In genomic region chr1:25227880-25228279, GRCm38 (mm10) we compare ENCODE assay signal across 9 mouse cellular contexts.
DNase-seq lines count a peak whose midpoint lies in the region; ATAC-seq and TF ChIP-seq lines count a peak whose summit lies in the region.
"Had no signal": no experiment of that assay in that cellular context is flagged by ENCODE, and none has a peak within 500 bp of the region (broad histone marks: within the 10 kb centered on the region; RNA-seq: fewer than 3 reads in every experiment).

No protein-coding gene starts in this region.

- intact Hi-C loops in heart, postnatal 10 days (cut with DNase I): no loop called here

- H3K4me3 ChIP-seq in intestine, embryonic 14.5 days (ENCODE audit: low read depth, low read length): no peak overlapping the region
- no peak overlapping the region for H3K4me3 ChIP-seq in intestine, embryonic 16.5 days (ENCODE audit: low read length)
- peak overlapping the region; percentile 48 for H3K4me3 ChIP-seq in embryonic facial prominence, embryonic 10.5 days
- peak overlapping the region; percentile 58 for H3K4me3 ChIP-seq in hindbrain, embryonic 13.5 days
- H3K4me3 ChIP-seq in midbrain, postnatal 0 days (ENCODE audit: low read depth, low read length): peak overlapping the region; percentile 56
- H3K4me3 ChIP-seq: gastrocnemius, adult 2 months had no signal

- H3K4me1 ChIP-seq in intestine, embryonic 14.5 days (replicated peaks; ENCODE audit: control insufficient read depth, insufficient read depth, low read length): no peaks in the 10 kb centered on the region
- H3K4me1 ChIP-seq in intestine, embryonic 16.5 days (ENCODE audit: control insufficient read depth, insufficient read depth, low read length): no peaks in the 10 kb centered on the region
- 0 out of 2 replicates have a peak, but pooled peaks cover 4% of the 10 kb centered on the region for H3K4me1 ChIP-seq in embryonic facial prominence, embryonic 10.5 days
- peaks cover 10% of the 10 kb centered on the region for H3K4me1 ChIP-seq in hindbrain, embryonic 13.5 days (replicated peaks)
- H3K4me1 ChIP-seq in midbrain, postnatal 0 days (ENCODE audit: insufficient read depth, low read length): peaks cover 4% of the 10 kb centered on the region; the same call in 1 of the 2 replicates

- H3K9me3 ChIP-seq in intestine, embryonic 14.5 days (ENCODE audit: control insufficient read depth, low read length): no peaks in the 10 kb centered on the region
- no peaks in the 10 kb centered on the region for H3K9me3 ChIP-seq in intestine, embryonic 16.5 days (ENCODE audit: control insufficient read depth, low read length)
- H3K9me3 ChIP-seq in embryonic facial prominence, embryonic 10.5 days: no peaks in the 10 kb centered on the region
- no peaks in the 10 kb centered on the region for H3K9me3 ChIP-seq in hindbrain, embryonic 13.5 days
- H3K9me3 ChIP-seq in midbrain, postnatal 0 days (ENCODE audit: low read length): no peaks in the 10 kb centered on the region

- WGBS in intestine, embryonic 14.5 days: 49% methylated on average over 3 of the region's 3 CpGs
- 49% methylated on average over 3 of the region's 3 CpGs for WGBS in intestine, embryonic 16.5 days
- WGBS in embryonic facial prominence, embryonic 10.5 days: 48% methylated on average over 3 of the region's 3 CpGs
- 42% methylated on average over 3 of the region's 3 CpGs for WGBS in hindbrain, embryonic 13.5 days
- WGBS in midbrain, postnatal 0 days: 22% methylated on average over 3 of the region's 3 CpGs

- no peak for TF ChIP-seq CTCF in midbrain, postnatal 0 days (IDR thresholded peaks at IDR 0.05)

- H3K27ac ChIP-seq in intestine, embryonic 14.5 days (ENCODE audit: low read depth): no peak overlapping the region
- no peak overlapping the region for H3K27ac ChIP-seq in intestine, embryonic 16.5 days (ENCODE audit: low read length)
- no peak overlapping the region for H3K27ac ChIP-seq in embryonic facial prominence, embryonic 10.5 days (replicated peaks)
- peak overlapping the region; percentile 96 for H3K27ac ChIP-seq in hindbrain, embryonic 13.5 days
- H3K27ac ChIP-seq in midbrain, postnatal 0 days (ENCODE audit: low read depth, low read length): peak overlapping the region; percentile 95
- H3K27ac ChIP-seq: gastrocnemius, adult 2 months had no signal

- no peak for ATAC-seq in intestine, embryonic 14.5 days (replicated peaks; ENCODE audit: low FRiP score, low TSS enrichment, low read depth)
- no peak for ATAC-seq in intestine, embryonic 16.5 days
- no peak for ATAC-seq in hindbrain, embryonic 13.5 days (ENCODE audit: low FRiP score)
- ATAC-seq in midbrain, postnatal 0 days (ENCODE audit: low FRiP score): no peak

- H3K9ac ChIP-seq in intestine, embryonic 14.5 days (ENCODE audit: low read length): no peak overlapping the region
- no peak overlapping the region for H3K9ac ChIP-seq in intestine, embryonic 16.5 days (ENCODE audit: low read depth, low read length)
- H3K9ac ChIP-seq in hindbrain, embryonic 13.5 days: peak overlapping the region; percentile 80
- H3K9ac ChIP-seq in midbrain, postnatal 0 days (replicated peaks; ENCODE audit: low read length, poor library complexity, severe bottlenecking): peak overlapping the region; percentile 85

- H3K4me2 ChIP-seq in intestine, embryonic 14.5 days (ENCODE audit: low read length): peak overlapping the region; percentile 38; the same call in 1 of the 2 replicates
- no peak overlapping the region for H3K4me2 ChIP-seq in intestine, embryonic 16.5 days (ENCODE audit: low read depth, low read length)
- peak overlapping the region; percentile 57 for H3K4me2 ChIP-seq in hindbrain, embryonic 13.5 days
- H3K4me2 ChIP-seq in midbrain, postnatal 0 days (ENCODE audit: low read depth, low read length, poor library complexity, severe bottlenecking): peak overlapping the region; percentile 58

- DNase-seq in intestine, embryonic 14.5 days (ENCODE audit: low spot score): no peak
- DNase-seq in embryonic facial prominence, embryonic 10.5 days (ENCODE audit: low spot score): no peak
- peak; percentile 34 for DNase-seq in midbrain, postnatal 0 days (ENCODE audit: low spot score)
- no peak for DNase-seq in c-Kit-positive CD71-positive TER-119-positive erythroid progenitor cells, embryonic 14.5 days (ENCODE audit: low spot score)
- no peak for DNase-seq in right cerebral cortex, postnatal 4 days
- no peak for DNase-seq in heart, postnatal 10 days

- H3K36me3 ChIP-seq in intestine, embryonic 14.5 days (ENCODE audit: control insufficient read depth, insufficient read depth, low read length): no peaks in the 10 kb centered on the region
- H3K36me3 ChIP-seq in intestine, embryonic 16.5 days (ENCODE audit: control insufficient read depth, insufficient read depth, low read length): no peaks in the 10 kb centered on the region
- no peaks in the 10 kb centered on the region for H3K36me3 ChIP-seq in embryonic facial prominence, embryonic 10.5 days (replicated peaks)
- H3K36me3 ChIP-seq in hindbrain, embryonic 13.5 days: no peaks in the 10 kb centered on the region
- no peaks in the 10 kb centered on the region for H3K36me3 ChIP-seq in midbrain, postnatal 0 days (ENCODE audit: insufficient read depth, low read length)

- no peaks in the 10 kb centered on the region for H3K27me3 ChIP-seq in intestine, embryonic 14.5 days (replicated peaks; ENCODE audit: control insufficient read depth, insufficient read depth, low read length)
- H3K27me3 ChIP-seq in intestine, embryonic 16.5 days (replicated peaks; ENCODE audit: control insufficient read depth, insufficient read depth, low read length): no peaks in the 10 kb centered on the region
- peaks cover 4% of the 10 kb centered on the region; the same call in 1 of the 2 replicates for H3K27me3 ChIP-seq in embryonic facial prominence, embryonic 10.5 days (replicated peaks; ENCODE audit: low read depth, poor library complexity, severe bottlenecking)
- no peaks in the 10 kb centered on the region for H3K27me3 ChIP-seq in hindbrain, embryonic 13.5 days
- no peaks in the 10 kb centered on the region for H3K27me3 ChIP-seq in midbrain, postnatal 0 days (ENCODE audit: insufficient read depth, low read length)

Comparison
In these comparisons a context has a peak if more than half of its experiments do, and no peak if none do; other contexts are left out.
1. H3K27ac ChIP-seq: peak in hindbrain, embryonic 13.5 days (single experiment) and midbrain, postnatal 0 days (single experiment); none in intestine, embryonic 14.5 days (single experiment), intestine, embryonic 16.5 days (single experiment) and embryonic facial prominence, embryonic 10.5 days (single experiment).
2. H3K4me3 ChIP-seq: peak in embryonic facial prominence, embryonic 10.5 days (single experiment), hindbrain, embryonic 13.5 days (single experiment) and midbrain, postnatal 0 days (single experiment); none in intestine, embryonic 14.5 days (single experiment) and intestine, embryonic 16.5 days (single experiment).
3. H3K9ac ChIP-seq: peak in hindbrain, embryonic 13.5 days (single experiment) and midbrain, postnatal 0 days (single experiment); none in intestine, embryonic 14.5 days (single experiment) and intestine, embryonic 16.5 days (single experiment).